Mouse (Mus musculus) embryonic facial prominence, embryonic 14.5 days (tissue): ENCODE measurements around the gene Rapgef6. TPM values are rescaled to one million over a fixed set of nuclear protein-coding genes. Genes with fewer than 3 reads are reported as not detected.

Source experiments
- ATAC-seq: fragments of 200-750 bp; cut with Nextera tagmentation; 2 replicates; pipeline ENCODE4 v1.8.0; 2017; ENCODE audit warnings: low read depth, moderate number of reproducible peaks, moderate TSS enrichment
- DNase-seq: peaks from one replicate; pipeline ENCODE4 v3.0.0-alpha.2; 2015; ENCODE audit warnings: low spot score
- H3K27ac ChIP-seq: fragments of 300-500 bp; sonication (generic); replicated peaks from 2 replicates; pipeline ENCODE4 v1.5.1; 2014; ENCODE audit warnings: low read depth, mild to moderate bottlenecking, low read length, moderate library complexity
- H3K27me3 ChIP-seq: fragments of 300-500 bp; sonication (generic); replicated peaks from 2 replicates; pipeline ENCODE4 v1.6.1; 2014; ENCODE audit warnings: low read length; ENCODE audit not compliant: control insufficient read depth, insufficient read depth
- H3K36me3 ChIP-seq: fragments of 300-500 bp; sonication (generic); 2 replicates; pipeline ENCODE4 v1.6.1; 2014; ENCODE audit warnings: low read length, mixed read lengths; ENCODE audit not compliant: control insufficient read depth, insufficient read depth
- H3K4me1 ChIP-seq: fragments of 300-500 bp; sonication (generic); 2 replicates; pipeline ENCODE4 v1.6.1; 2014; ENCODE audit warnings: antibody characterized with exemption, low read length; ENCODE audit not compliant: control insufficient read depth, insufficient read depth
- H3K4me2 ChIP-seq: fragments of 300-500 bp; sonication (generic); 2 replicates; pipeline ENCODE4 v1.6.1; 2014; ENCODE audit warnings: low read depth, mild to moderate bottlenecking, low read length, moderate library complexity, mixed read lengths
- H3K4me3 ChIP-seq: fragments of 300-500 bp; sonication (generic); 2 replicates; pipeline ENCODE4 v1.5.1; 2014; ENCODE audit warnings: low read depth, mild to moderate bottlenecking, low read length
- H3K9ac ChIP-seq: fragments of 300-500 bp; sonication (generic); 2 replicates; pipeline ENCODE4 v1.6.1; 2014; ENCODE audit warnings: low read depth, mild to moderate bottlenecking, low read length, moderate library complexity, mixed read lengths
- H3K9me3 ChIP-seq: fragments of 300-500 bp; sonication (generic); 2 replicates; pipeline ENCODE4 v1.6.1; 2016; ENCODE audit warnings: low read length; ENCODE audit not compliant: control insufficient read depth
- WGBS: fragments of 180-500 bp; shearing (Covaris S2); extraction: QIAGEN DNeasy Blood & Tissue Kit; methylation state at CpG from one replicate; pipeline ENCODE4 v1.1.7; 2014; 5-methylcytosine and 5-hydroxymethylcytosine counted together
- polyA plus RNA-seq: library from polyadenylated mRNA; unstranded; fragments of >200 nt; fragmentation: Nextera tagmentation; extraction: Ambion mirVana; gene quantifications from 2 replicates; pipeline ENCODE4 v1.2.1, GENCODE M21; 2014

The Rapgef6 gene
- polyA plus RNA-seq, 1 experiment from 2014 or later: 24.0 TPM

DNA sequence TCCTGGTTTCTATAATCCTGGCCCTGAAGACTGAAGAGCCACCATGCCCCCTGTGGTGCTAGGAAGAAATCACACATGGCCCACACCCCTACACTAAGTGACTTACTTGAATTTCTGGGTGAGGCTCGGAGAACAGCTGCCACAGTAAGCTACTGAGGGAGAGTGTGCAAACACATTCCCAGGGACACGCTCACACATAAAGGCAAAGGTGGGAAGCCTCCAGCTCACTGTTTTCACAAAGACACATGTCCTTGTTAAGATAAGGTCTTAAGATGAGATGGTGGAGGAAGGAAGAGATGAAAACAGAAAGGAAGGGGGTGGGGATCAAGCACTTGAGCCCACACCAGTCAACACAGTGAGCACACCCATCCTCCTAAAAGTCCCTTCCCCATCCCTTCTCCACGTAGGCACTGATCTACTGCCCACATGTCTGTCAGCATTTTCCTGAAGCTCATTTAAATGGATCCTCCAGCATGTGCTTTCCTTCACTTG, 204.0 kb downstream of the Rapgef6 start:
- no peak for DNase-seq
- H3K4me3 ChIP-seq: no peak overlapping the region
- H3K9ac ChIP-seq: no peak overlapping the region
- H3K9me3 ChIP-seq: no peaks in the 10 kb centered on the region
- H3K27me3 ChIP-seq: no peaks in the 10 kb centered on the region
- no peak for ATAC-seq
- H3K27ac ChIP-seq: no peak overlapping the region
- no peak overlapping the region for H3K4me2 ChIP-seq
- peaks cover 46% of the 10 kb centered on the region for H3K36me3 ChIP-seq
- 78% methylated on average over 3 of the region's 3 CpGs for WGBS
- H3K4me1 ChIP-seq: no peaks in the 10 kb centered on the region

DNA sequence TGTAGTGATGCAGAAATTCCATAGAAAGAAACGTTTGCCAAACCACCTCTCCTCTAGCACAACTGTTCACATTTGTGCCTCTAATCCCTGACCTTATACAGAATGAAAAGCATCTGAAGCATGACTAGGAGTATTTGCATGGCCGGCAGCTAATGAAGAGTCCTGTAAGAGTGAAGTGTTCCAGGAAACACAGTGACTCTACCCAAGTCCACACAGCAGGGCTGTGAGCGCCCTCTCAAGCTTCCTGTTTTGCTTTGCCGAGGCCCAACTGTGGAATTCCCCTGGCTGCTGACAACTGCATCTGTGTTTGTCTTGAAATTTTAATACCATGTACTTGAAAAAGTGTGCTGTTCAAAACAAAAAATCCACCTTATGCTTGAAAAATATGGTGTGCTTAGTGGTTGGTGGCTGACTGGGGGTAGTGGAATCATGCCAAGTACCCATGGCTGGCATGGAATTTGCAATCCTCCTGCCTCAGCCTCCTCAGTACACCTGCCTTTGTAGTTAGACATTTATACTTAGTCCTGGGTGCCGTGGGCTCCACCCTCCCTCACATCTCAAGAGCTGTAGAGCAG, 204.8 kb downstream of the Rapgef6 start:
- no peaks in the 10 kb centered on the region for H3K9me3 ChIP-seq
- no peaks in the 10 kb centered on the region for H3K27me3 ChIP-seq
- WGBS: 62% methylated on average over 5 of the region's 5 CpGs
- ATAC-seq (peak; percentile 55; the same call in 1 of the 2 replicates), DNase-seq (peak; percentile 56)
- H3K9ac ChIP-seq: no peak overlapping the region
- peak overlapping the region; percentile 6; the same call in 1 of the 2 replicates for H3K27ac ChIP-seq
- H3K4me2 ChIP-seq: no peak overlapping the region
- no peak overlapping the region for H3K4me3 ChIP-seq
- no peaks in the 10 kb centered on the region for H3K4me1 ChIP-seq
- H3K36me3 ChIP-seq: peaks cover 38% of the 10 kb centered on the region

DNA sequence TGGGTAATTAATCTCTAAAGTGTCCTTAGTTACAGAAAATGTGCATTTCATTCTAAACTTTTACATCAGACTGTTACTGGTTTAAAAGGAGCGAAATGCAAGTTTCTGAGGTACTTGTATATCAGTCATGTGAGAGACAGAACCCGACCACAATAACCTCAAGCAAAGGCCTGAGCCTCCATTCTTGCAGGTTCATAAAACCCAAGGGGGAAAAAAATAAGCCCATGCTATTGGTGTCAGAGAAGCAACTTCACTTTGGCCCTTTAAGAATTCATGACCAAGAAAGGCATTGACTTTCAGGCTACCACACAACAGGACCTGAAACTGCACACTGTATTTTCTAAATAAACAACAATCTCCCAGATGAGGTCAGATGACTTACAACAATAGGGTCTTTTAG, 205.7 kb downstream of the Rapgef6 start:
- no peak overlapping the region for H3K9ac ChIP-seq
- H3K4me3 ChIP-seq: no peak overlapping the region
- no peak overlapping the region for H3K27ac ChIP-seq
- ATAC-seq: no peak
- H3K9me3 ChIP-seq: no peaks in the 10 kb centered on the region
- WGBS: 85% methylated on average over 2 of the region's 2 CpGs
- no peak overlapping the region for H3K4me2 ChIP-seq
- peaks cover 28% of the 10 kb centered on the region for H3K36me3 ChIP-seq
- H3K27me3 ChIP-seq: no peaks in the 10 kb centered on the region
- H3K4me1 ChIP-seq: no peaks in the 10 kb centered on the region
- no peak for DNase-seq

DNA sequence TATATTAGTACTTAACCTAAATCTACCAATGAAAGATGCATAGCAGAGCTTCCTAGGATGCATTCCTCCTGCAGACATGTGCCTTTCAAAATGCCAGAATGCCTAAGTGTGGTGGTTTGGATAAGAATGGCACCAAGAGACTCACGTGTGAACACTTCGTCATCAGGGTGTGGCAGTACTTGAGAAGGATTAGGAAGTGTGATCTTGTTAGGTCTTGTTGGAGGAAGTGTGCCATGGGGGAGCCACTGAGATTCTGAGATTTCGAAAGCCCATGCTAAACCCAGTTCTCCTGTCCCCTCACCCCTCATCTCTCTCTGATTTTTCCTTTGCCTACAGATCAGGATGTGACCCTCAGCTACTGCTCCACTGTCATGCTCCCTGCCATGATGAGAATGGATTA, 206.7 kb downstream of the Rapgef6 start:
- WGBS: 87% methylated on average over 3 of the region's 3 CpGs

DNA sequence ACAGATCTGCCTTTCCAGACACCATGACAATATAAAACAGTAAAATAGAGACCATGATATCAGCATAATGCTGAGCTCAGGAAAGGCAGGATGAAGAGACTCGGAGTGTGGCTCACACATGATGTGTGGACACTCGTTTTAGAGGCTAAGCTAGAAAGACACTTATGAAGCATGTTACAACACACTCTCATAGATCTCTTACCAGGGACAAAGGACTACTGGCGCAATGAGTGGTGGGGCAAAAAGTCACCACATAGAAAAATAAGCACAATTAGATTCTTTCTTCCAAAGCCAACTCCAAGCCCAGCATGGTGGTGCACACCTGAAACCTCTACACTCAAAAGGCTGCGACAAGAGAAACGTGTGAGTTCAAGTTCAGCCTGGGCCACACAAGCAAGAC, 208.3 kb downstream of the Rapgef6 start:
- Histone ChIP-seq H3K36me3 (peaks cover 36% of the 10 kb centered on the region; the same call in 1 of the 2 replicates), H3K9me3 (no peaks in the 10 kb centered on the region), H3K27ac (no peak overlapping the region), H3K4me2 (no peak overlapping the region), H3K4me1 (no peaks in the 10 kb centered on the region), H3K27me3 (no peaks in the 10 kb centered on the region), H3K4me3 (no peak overlapping the region), H3K9ac (no peak overlapping the region)
- DNase-seq: no peak
- ATAC-seq: no peak
- 95% methylated on average over 5 of the region's 5 CpGs for WGBS

More for the DNA sequence above, 206.7 kb downstream of the Rapgef6 start:
- ATAC-seq (no peak), DNase-seq (no peak)
- H3K36me3 ChIP-seq: peaks cover 32% of the 10 kb centered on the region; the same call in 1 of the 2 replicates
- H3K4me3 ChIP-seq: no peak overlapping the region
- H3K27ac ChIP-seq: no peak overlapping the region
- H3K4me2 ChIP-seq: no peak overlapping the region
- H3K9ac ChIP-seq: no peak overlapping the region
- H3K4me1 ChIP-seq: no peaks in the 10 kb centered on the region
- H3K9me3 ChIP-seq: no peaks in the 10 kb centered on the region
- H3K27me3 ChIP-seq: no peaks in the 10 kb centered on the region

DNA sequence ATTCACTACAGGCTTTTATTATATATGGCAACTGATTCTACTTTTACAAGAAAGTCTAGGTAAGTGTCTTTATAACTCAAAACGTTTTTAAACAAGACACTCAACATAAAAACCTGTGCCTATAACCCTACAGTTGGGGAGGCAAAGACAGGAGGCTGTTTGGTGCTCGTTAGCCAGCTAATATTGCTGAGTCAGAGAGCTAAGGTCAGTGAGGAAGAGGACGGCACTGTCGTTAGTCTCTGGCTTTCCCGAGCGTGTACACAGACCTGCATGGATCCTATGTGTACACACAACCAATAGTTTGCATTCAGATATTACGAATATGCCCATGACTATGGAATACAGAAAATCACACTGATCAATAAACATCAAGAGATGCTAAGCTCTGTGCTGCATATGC, 208.7 kb downstream of the Rapgef6 start:
- ATAC-seq (no peak), DNase-seq (no peak)
- Histone ChIP-seq H3K9ac (no peak overlapping the region), H3K9me3 (no peaks in the 10 kb centered on the region), H3K4me3 (no peak overlapping the region), H3K4me2 (no peak overlapping the region), H3K27me3 (no peaks in the 10 kb centered on the region), H3K36me3 (peaks cover 37% of the 10 kb centered on the region), H3K4me1 (no peaks in the 10 kb centered on the region), H3K27ac (no peak overlapping the region)
- WGBS: 84% methylated on average over 7 of the region's 7 CpGs

DNA sequence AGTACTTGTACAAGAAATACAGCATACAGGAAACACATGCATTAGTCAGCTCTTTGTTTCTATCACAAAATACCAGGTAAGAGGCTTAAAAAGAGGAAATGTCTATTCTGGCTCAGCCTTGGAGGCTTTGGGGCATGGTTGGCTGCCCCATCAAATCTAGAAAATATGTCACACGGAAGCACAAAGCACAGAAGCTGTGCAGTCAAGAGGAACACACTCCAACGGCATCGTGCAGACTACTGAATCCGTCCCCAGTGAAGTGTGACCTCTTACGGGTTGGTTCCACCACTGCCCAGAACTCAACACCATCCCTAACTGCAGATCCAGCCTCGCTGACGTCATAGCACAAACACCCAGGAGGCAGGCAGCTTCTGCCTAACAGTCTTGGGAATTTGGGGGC, 210.9 kb downstream of the Rapgef6 start:
- Histone ChIP-seq H3K9ac (no peak overlapping the region), H3K4me1 (no peaks in the 10 kb centered on the region), H3K27ac (no peak overlapping the region), H3K4me3 (no peak overlapping the region), H3K27me3 (no peaks in the 10 kb centered on the region), H3K36me3 (peaks cover 37% of the 10 kb centered on the region), H3K4me2 (no peak overlapping the region), H3K9me3 (no peaks in the 10 kb centered on the region)
- ATAC-seq: no peak
- DNase-seq: no peak
- WGBS: 73% methylated on average over 7 of the region's 7 CpGs

DNA sequence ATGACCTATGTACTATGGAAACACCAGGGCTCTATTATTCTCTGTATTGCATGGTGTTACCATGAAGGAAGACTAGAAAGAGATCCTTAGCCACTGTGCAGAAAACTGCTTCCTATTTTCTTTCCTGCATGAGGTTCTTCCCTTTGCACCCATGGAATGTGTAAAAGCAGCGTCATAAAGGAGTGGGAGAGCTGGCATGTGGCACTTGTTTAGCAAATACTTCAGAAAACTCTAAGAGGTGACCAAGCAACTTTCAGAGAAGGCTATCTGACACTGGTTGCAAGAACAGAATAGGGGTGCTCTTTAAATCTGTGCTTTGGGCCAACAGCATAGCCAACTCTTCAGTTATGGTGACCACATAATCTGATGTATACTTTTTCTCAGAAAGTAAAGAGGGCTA, 212.5 kb downstream of the Rapgef6 start:
- whole genome bisulfite sequencing: 82% methylated on average over 1 of the region's 1 CpGs

DNA sequence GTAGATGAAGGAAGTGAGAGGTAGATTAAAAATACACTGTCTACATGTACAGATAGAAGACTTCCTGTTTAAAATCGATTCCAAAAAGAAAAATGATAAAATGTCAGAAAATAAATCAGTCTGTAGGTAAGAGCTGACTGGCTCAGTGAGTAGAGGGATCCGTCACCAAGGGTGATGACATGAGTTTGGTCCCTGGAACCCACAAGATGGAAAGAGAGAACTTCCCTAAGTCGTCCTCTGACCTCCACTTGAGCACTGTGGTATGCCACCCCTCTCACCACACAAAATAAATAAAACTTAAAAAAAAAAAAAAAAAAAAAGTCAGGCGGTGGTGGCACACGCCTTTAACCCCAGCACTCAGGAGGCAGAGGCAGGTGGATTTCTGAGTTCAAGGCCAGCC, 214.3 kb downstream of the Rapgef6 start:
- WGBS: 86% methylated on average over 5 of the region's 5 CpGs
- no peaks in the 10 kb centered on the region for H3K27me3 ChIP-seq
- ATAC-seq: no peak

More for the DNA sequence above, 212.5 kb downstream of the Rapgef6 start:
- ATAC-seq: no peak
- no peak for DNase-seq
- Histone ChIP-seq H3K9me3 (no peaks in the 10 kb centered on the region), H3K4me2 (no peak overlapping the region), H3K9ac (no peak overlapping the region), H3K4me1 (no peaks in the 10 kb centered on the region), H3K27me3 (no peaks in the 10 kb centered on the region), H3K4me3 (no peak overlapping the region), H3K36me3 (peaks cover 43% of the 10 kb centered on the region), H3K27ac (no peak overlapping the region)

More for the DNA sequence above, 214.3 kb downstream of the Rapgef6 start:
- Histone ChIP-seq H3K36me3 (peaks cover 51% of the 10 kb centered on the region), H3K4me1 (no peaks in the 10 kb centered on the region), H3K4me2 (no peak overlapping the region), H3K9ac (no peak overlapping the region), H3K4me3 (no peak overlapping the region), H3K9me3 (no peaks in the 10 kb centered on the region), H3K27ac (no peak overlapping the region)
- DNase-seq: no peak
